Mouse (Mus musculus) brain, adult 2 months (tissue): ENCODE measurements around the gene Lpar2.
A peak's percentile ranks its signal among the peaks of the same experiment; 100 is the strongest.

Source experiments
- DNase-seq: peaks from one replicate; pipeline ENCODE4 v3.0.0; 2011; ENCODE audit warnings: low read depth, low spot score

The Lpar2 gene

GRCm38 (mm10) chr8:69822386-69823191, at the start of gene Lpar2:
TSS of gene Lpar2 (plus strand) at chr8:69822429.
- DNase-seq = peak; percentile 49

GRCm38 (mm10) chr8:69774503-69775148, 47.6 kb upstream of the Lpar2 start, which contains the start of gene Gm20422:
TSS of gene Gm20422 (minus strand) at chr8:69774886.
- peak; percentile 100 for DNase-seq

GRCm38 (mm10) chr8:69775149-69775534, 47.1 kb upstream of the Lpar2 start:
- DNase-seq = no peak

GRCm38 (mm10) chr8:69777111-69777510, 45.1 kb upstream of the Lpar2 start:
- DNase-seq = no peak

DNA sequence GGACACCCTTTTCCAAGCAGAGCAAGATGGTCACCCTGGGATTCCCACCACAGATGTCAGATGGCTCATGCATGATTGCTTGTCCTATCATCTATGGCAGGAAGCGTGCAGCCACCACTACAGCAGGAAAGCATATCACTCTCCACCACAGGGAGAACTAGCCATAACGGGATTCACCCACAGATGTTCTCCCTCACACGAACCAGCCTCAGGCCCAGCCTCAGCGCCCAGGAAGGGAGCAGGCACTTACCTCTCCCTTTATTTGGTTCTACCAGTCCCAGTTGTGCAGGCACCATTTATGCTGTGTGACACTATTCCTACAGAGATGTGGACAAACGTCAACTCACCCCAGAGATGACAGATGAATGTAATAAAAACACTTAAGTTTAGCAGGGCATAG, 33.1 kb upstream of the Lpar2 start:
- no peak for DNase-seq

GRCm38 (mm10) chr8:69789731-69790130, 32.5 kb upstream of the Lpar2 start:
- DNase-seq = no peak

DNA sequence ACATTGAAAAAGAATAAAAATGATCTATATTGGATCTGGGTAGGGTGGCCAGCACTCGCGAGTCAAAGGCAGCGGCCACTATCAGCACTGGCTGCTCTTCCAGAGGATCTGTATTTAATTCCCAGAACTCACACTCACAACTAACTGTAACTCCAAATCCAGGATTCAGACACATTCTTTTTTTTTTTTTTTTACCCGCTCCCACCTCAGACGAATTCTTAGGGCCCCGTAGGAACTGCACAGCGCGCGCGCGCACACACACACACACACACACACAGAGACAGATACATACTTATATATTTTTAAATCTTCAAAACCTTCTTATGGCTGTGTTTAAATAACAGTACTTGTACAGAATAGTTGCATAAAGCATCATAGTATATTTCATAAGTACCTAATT, 31.9 kb upstream of the Lpar2 start:
- peak; percentile 12 for DNase-seq

DNA sequence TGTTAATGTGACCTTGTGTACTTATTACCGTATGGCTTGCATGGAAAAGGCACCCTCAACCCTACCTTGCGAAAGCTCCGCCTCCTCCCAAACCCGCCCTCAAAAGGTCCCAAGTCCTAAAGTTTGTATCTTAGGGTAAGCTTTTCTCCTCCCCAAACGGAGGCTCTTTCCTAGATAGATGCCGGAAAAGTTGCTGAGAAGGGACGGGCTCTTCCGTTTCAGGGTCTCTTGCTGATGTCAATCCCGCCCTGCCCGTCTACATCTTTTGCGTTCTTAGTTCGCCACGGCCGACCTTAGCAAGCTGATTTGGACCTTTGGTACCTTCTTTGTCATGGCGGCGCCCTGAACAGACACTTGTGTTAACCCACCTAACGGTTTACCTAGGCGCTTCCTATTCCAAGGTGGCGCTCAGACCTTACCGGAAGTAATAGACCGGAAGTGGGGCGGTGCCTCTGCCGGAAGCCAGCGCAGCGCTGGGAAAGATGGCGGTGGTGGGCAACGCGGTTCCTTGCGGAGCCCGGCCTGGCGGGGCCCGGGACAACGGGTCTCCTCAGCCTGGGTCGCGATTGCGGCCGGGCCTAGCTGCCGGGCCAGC, 31.4 kb upstream of the Lpar2 start, which contains the start of the genes Atp13a1 and Zfp866:
Gene Atp13a1, plus strand, starts transcription at position 391 of the 595 bp plus-strand sequence.
Gene Zfp866, minus strand, starts transcription at position 406 of the 595 bp plus-strand sequence.
- peak; percentile 95 for DNase-seq

- DNase-seq = peak; percentile 66
Measured at GRCm38 (mm10) chr8:69791415-69792068, 30.7 kb upstream of the Lpar2 start.

DNA sequence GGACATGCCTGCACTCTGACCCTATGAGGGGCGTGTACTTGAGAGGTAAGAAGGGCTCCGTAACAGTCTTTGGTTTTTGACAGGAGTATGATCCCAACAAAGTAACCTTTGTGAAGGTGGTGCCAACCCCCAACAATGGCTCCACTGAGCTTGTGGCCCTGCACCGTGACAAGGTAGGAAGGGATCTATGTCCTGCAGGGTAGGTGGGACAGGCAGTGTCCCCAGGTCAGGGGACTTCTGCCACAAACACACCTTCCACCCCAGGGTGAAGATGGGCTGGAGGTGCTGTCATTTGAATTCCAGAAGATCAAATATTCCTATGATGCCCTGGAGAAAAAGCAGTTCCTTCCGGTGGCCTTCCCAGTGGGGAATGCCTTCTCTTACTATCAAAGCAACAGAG, 28.6 kb upstream of the Lpar2 start:
- no peak for DNase-seq

GRCm38 (mm10) chr8:69794096-69794495, 28.1 kb upstream of the Lpar2 start:
- no peak for DNase-seq

DNA sequence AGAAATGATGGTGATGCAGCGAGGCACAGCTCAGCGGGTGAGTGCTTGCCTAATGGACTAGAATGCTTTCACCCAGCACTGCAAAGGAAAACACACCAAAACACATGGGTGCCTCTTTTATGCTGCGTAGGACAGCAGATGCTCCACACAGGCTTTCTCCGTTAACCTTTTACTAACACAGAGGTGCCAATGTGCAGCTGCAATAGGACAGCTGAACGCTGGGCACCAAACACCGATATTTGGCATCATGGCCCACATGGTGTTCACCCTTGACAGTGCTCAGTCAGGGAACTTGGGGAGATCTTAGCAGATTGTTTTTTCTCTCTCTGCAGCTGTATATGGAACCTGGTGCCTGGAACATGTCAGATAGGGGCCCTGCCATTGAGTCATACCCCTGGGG, 27.3 kb upstream of the Lpar2 start:
- DNase-seq = no peak

DNA sequence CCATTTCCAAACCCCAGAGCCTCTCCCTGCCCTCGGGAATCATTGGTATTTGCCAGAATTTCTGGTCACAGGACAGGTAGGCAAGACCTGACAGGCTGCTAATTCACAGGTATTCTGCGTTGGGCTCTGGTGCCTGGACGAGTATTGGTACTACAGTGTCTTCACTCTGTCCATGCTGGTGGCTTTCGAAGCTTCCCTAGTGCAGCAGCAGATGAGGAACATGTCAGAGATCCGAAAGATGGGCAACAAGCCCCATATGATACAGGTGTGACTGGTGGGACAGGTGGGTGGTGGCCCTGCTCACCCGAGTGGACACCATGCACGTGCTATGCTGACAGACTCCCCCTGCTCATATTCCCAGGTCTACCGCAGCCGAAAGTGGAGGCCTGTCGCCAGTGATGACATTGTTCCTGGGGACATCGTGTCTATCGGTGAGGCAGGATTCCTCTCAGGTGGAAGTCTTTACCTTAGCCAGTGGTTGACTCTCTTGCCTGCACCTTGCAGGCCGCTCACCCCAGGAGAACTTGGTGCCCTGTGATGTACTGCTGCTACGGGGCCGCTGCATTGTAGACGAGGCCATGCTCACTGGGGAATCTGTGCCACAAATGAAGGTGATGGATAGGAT, 25.4 kb upstream of the Lpar2 start:
- no peak for DNase-seq

DNA sequence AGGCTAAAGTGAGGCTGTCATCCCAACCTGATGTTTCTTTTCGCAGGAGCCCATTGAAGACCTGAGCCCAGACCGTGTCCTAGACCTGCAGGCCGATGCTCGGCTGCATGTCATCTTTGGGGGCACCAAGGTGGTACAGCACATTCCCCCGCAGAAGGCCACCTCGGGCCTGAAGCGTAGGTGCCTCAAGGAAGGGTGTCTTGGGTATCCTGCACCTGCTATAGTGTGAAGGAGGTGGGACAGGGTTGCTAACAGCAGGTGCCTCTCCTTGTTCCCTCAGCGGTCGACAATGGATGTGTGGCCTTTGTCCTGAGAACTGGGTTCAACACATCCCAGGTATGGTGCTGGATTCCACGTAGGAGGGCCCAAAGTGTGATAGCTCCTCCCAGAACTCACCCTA, 24.6 kb upstream of the Lpar2 start:
- no peak for DNase-seq

- DNase-seq = no peak
Measured at GRCm38 (mm10) chr8:69799261-69799660, 23.0 kb upstream of the Lpar2 start.

GRCm38 (mm10) chr8:69799946-69800345, 22.3 kb upstream of the Lpar2 start:
- no peak for DNase-seq

- DNase-seq = no peak
Measured at GRCm38 (mm10) chr8:69801796-69802195, 20.4 kb upstream of the Lpar2 start.

- no peak for DNase-seq
Measured at GRCm38 (mm10) chr8:69802216-69802615, 20.0 kb upstream of the Lpar2 start.

DNA sequence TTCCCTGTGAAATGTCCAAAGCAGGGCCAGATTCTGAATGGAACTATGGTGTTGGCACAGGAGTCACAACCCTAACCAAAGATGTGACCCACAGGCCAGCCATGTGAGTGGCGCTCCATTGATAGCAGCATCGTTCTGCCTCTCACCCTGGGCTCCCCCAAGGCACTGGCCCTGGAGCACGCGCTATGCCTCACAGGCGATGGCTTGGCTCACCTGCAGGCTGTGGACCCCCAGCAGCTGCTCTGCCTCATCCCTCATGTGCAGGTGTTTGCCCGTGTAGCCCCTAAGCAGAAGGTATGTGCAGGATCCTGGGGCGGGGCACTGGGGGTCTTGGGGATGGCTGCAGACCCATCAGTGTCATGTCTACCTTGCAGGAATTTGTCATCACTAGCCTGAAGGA, 18.9 kb upstream of the Lpar2 start:
- no peak for DNase-seq

- no peak for DNase-seq
Measured at GRCm38 (mm10) chr8:69804537-69804936, 17.7 kb upstream of the Lpar2 start.

DNA sequence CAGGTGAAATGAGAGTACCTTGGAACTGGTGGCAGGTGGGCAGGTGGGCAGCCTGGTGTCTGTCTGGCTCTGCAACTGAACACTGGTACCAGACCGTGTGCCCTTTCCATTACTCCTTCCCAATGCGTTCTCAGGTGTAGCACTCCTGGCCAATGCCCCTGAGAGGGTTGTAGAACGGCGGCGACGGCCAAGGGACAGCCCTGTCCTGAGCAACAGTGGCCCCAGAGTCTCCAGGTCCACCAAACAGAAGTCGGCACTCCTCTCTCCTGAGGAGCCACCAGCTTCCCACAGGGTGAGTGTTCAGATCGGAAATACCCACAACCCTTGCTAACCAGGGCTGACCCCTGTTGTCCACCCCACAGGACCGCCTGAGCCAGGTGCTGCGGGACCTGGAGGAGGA, 17.1 kb upstream of the Lpar2 start:
- no peak for DNase-seq

- DNase-seq = no peak
Measured at GRCm38 (mm10) chr8:69805491-69805890, 16.7 kb upstream of the Lpar2 start.
